Mouse (Mus musculus) liver, embryonic 13.5 days (tissue): ENCODE data around the gene Sub1. TPM values are rescaled to one million over a fixed set of nuclear protein-coding genes. Genes with fewer than 3 reads are reported as not detected.
A peak's percentile ranks its signal among the peaks of the same experiment; 100 is the strongest.

ENCODE experiments used
- ATAC-seq: fragments of 200-750 bp; cut with Nextera tagmentation; 2 replicates; pipeline ENCODE4 v1.8.0; 2017; ENCODE audit warnings: low read depth, mild to moderate bottlenecking, moderate number of reproducible peaks, moderate library complexity
- DNase-seq: peaks from one replicate; pipeline ENCODE4 v3.0.0; 2022
- H3K27ac ChIP-seq: fragments of 300-500 bp; sonication (generic); 2 replicates; pipeline ENCODE4 v1.5.1; 2015; ENCODE audit warnings: moderate library complexity, mild to moderate bottlenecking, inconsistent platforms
- H3K27me3 ChIP-seq: fragments of 300-500 bp; sonication (generic); 2 replicates; pipeline ENCODE4 v1.6.1; 2015; ENCODE audit warnings: mild to moderate bottlenecking, inconsistent platforms
- H3K36me3 ChIP-seq: fragments of 300-500 bp; sonication (generic); 2 replicates; pipeline ENCODE4 v1.6.1; 2015; ENCODE audit warnings: mild to moderate bottlenecking, inconsistent platforms
- H3K4me1 ChIP-seq: fragments of 300-500 bp; sonication (generic); replicated peaks from 2 replicates; pipeline ENCODE4 v1.6.1; 2015; ENCODE audit warnings: inconsistent platforms
- H3K4me2 ChIP-seq: fragments of 300-500 bp; sonication (generic); 2 replicates; pipeline ENCODE4 v1.6.1; 2015; ENCODE audit warnings: inconsistent platforms, mild to moderate bottlenecking, moderate library complexity
- H3K4me3 ChIP-seq: fragments of 300-500 bp; sonication (generic); replicated peaks from 2 replicates; pipeline ENCODE4 v1.5.1; 2015; ENCODE audit warnings: mild to moderate bottlenecking, inconsistent platforms
- H3K9ac ChIP-seq: fragments of 300-500 bp; sonication (generic); 2 replicates; pipeline ENCODE4 v1.6.1; 2015; ENCODE audit warnings: mild to moderate bottlenecking, inconsistent platforms
- H3K9me3 ChIP-seq: fragments of 300-500 bp; sonication (generic); replicated peaks from 2 replicates; pipeline ENCODE4 v1.6.1; 2016; ENCODE audit warnings: inconsistent platforms
- whole genome bisulfite sequencing: fragments of 180-500 bp; shearing (Covaris S2); methylation state at CpG from one replicate; pipeline ENCODE4 v1.1.7; 2015; ENCODE audit not compliant: insufficient replicate concordance; 5-methylcytosine and 5-hydroxymethylcytosine counted together
- polyA plus RNA-seq: library from polyadenylated mRNA; unstranded; fragments of >200 nt; fragmentation: Nextera tagmentation; extraction: Ambion mirVana; gene quantifications from 2 replicates; pipeline ENCODE4 v1.2.1, GENCODE M21; 2015

Sub1 gene
- polyA plus RNA-seq, 1 experiment from 2014 or later: 383 TPM

DNA sequence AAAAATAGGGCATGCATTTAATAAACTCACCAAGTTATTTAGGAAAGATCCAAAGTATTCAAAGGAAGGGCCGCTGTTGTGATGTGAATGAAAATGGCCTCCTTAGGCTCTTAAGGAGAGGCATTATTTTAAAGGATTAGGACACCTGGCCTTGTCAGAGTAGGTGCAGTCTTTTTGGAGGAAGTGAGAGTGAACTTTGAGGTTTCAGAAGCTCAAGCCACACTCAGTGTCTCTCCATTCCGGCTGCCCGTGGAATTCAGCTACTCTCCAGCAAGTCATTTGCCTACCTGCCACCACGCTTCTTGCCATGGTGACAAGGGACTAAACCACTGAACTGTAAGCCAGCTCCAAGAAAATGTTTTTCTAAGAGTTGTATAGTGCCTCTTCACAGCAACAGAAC, 8.2 kb downstream of the Sub1 start:
- no peaks in the 10 kb centered on the region for H3K9me3 ChIP-seq
- DNase-seq (no peak), ATAC-seq (no peak)
- peaks cover 79% of the 10 kb centered on the region for H3K36me3 ChIP-seq
- H3K27ac ChIP-seq: no peak overlapping the region
- no peak overlapping the region for H3K4me2 ChIP-seq
- no peak overlapping the region for H3K9ac ChIP-seq
- no peak overlapping the region for H3K4me3 ChIP-seq
- 87% methylated on average over 4 of the region's 4 CpGs for WGBS
- H3K4me1 ChIP-seq: peaks cover 4% of the 10 kb centered on the region; the same call in 1 of the 2 replicates
- H3K27me3 ChIP-seq: no peaks in the 10 kb centered on the region

DNA sequence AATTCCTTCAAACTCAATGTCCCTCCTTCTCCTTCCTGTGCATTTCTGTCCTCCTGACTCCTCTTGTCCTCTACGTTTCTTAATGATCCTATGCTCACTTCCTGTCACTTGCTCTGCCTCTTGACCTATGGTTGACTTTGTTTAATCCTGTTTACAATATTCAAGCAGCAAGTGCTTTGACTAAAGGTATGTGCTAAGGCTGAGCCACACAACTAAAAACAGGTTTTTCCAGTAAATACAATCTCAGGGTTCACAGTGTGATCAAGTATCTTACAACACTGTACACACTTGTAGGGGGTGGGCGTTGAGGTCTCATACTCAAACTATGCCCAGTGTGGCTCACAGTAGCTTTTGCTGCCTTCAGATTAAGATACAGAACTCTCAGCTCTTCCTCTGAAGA, 8.9 kb downstream of the Sub1 start:
- Histone ChIP-seq H3K4me2 (no peak overlapping the region), H3K9ac (no peak overlapping the region), H3K4me3 (no peak overlapping the region), H3K36me3 (peaks cover 79% of the 10 kb centered on the region), H3K27me3 (no peaks in the 10 kb centered on the region), H3K9me3 (no peaks in the 10 kb centered on the region), H3K4me1 (no peaks in the 10 kb centered on the region), H3K27ac (no peak overlapping the region)
- DNase-seq (no peak), ATAC-seq (no peak)
- WGBS: 70% methylated on average over 2 of the region's 2 CpGs

DNA sequence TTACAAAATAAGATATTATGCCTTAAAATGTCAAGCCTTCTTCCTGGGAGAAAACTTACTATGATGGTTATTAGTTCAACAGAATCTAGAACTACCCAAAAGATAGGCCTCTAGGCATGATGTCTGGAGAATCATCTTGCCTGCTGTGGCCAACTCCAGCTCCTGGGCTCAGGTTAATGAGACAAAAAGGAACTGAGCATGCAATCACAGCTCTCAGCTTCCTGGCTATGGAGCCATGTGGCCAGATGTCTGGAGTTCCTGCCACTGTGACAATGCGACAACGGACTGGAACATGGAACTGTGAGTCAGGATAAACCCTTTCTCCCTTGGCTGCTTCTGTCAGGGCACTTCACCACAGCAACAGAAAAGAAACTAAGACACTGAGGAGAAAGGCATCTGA, 14.8 kb downstream of the Sub1 start:
- H3K4me3 ChIP-seq: no peak overlapping the region
- H3K4me2 ChIP-seq: no peak overlapping the region
- ATAC-seq (no peak), DNase-seq (no peak)
- WGBS: 86% methylated on average over 2 of the region's 2 CpGs
- H3K27me3 ChIP-seq: no peaks in the 10 kb centered on the region
- H3K36me3 ChIP-seq: peaks cover 69% of the 10 kb centered on the region
- no peaks in the 10 kb centered on the region for H3K9me3 ChIP-seq
- no peaks in the 10 kb centered on the region for H3K4me1 ChIP-seq
- no peak overlapping the region for H3K27ac ChIP-seq
- H3K9ac ChIP-seq: no peak overlapping the region

DNA sequence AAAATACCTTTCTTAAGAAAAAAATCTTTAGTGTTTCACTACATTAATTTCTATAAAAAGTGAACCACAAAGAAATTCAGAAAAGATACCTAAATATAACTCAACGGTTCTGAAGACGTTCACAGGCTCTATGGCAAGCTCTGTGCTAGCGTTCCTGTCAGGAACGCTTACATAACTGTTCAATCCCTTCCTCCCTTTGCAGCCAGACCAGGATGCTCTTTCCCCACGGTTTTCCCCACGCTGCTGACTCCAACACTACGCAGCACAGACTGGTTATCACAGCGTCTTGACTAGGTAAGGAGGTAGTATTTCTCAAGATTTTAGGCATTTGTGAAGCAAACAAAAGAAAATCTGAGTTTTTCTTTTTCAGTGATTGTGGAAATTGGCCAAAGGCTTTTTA, 15.3 kb downstream of the Sub1 start:
- Histone ChIP-seq H3K4me2 (no peak overlapping the region), H3K4me1 (no peaks in the 10 kb centered on the region), H3K4me3 (no peak overlapping the region), H3K27ac (no peak overlapping the region), H3K9ac (no peak overlapping the region), H3K36me3 (peaks cover 64% of the 10 kb centered on the region), H3K27me3 (no peaks in the 10 kb centered on the region), H3K9me3 (no peaks in the 10 kb centered on the region)
- ATAC-seq: no peak
- no peak for DNase-seq
- WGBS: 82% methylated on average over 8 of the region's 8 CpGs

DNA sequence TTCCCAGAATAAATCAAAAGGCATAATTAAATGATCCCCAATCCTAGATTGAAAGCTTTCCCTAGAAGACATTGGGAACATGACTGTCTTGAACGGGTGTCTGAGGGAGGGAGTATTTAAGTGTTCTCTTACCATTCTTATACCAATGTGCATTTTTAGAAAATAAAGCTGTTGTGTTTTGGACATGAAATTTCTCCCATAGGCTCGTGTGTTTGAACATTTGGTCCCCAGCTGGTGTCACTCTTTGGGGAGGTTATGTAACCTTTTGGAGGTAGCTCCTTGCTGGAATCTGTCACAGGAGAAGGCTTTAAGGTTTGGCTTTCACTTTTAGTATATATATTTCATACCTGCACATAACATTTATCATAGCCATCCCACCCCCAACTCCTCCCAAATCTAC, 18.6 kb downstream of the Sub1 start:
- 62% methylated on average over 2 of the region's 2 CpGs for WGBS

DNA sequence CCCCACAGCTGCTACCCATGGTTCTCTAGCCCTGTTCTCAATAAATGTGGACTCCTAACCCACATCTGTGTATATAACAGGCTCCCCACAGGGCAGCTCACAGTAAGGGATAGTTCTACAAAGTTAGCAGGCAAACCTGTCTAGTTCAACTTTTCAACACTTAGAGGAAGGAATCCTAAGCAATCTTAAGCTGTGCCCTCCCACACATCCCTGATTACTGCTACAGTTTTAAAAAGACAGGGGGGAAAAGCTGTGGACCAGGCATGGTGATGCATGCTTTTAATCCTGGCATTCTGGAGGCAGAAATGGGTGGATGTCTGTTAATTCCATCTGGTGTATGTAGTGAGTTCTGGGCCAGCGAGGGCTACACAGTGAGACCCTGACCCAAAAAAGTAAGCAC, 19.7 kb downstream of the Sub1 start:
- no peak for ATAC-seq
- WGBS: 76% methylated on average over 1 of the region's 1 CpGs
- no peak for DNase-seq
- H3K9me3 ChIP-seq: no peaks in the 10 kb centered on the region
- no peaks in the 10 kb centered on the region for H3K27me3 ChIP-seq
- H3K4me2 ChIP-seq: no peak overlapping the region
- no peaks in the 10 kb centered on the region for H3K4me1 ChIP-seq
- H3K27ac ChIP-seq: no peak overlapping the region
- H3K9ac ChIP-seq: no peak overlapping the region
- no peak overlapping the region for H3K4me3 ChIP-seq
- peaks cover 30% of the 10 kb centered on the region for H3K36me3 ChIP-seq

More for the DNA sequence above, 18.6 kb downstream of the Sub1 start:
- H3K36me3 ChIP-seq: peaks cover 37% of the 10 kb centered on the region
- DNase-seq: no peak
- H3K27me3 ChIP-seq: no peaks in the 10 kb centered on the region
- H3K4me2 ChIP-seq: no peak overlapping the region
- H3K27ac ChIP-seq: no peak overlapping the region
- no peaks in the 10 kb centered on the region for H3K4me1 ChIP-seq
- no peak for ATAC-seq
- H3K4me3 ChIP-seq: no peak overlapping the region
- H3K9ac ChIP-seq: no peak overlapping the region
- no peaks in the 10 kb centered on the region for H3K9me3 ChIP-seq

DNA sequence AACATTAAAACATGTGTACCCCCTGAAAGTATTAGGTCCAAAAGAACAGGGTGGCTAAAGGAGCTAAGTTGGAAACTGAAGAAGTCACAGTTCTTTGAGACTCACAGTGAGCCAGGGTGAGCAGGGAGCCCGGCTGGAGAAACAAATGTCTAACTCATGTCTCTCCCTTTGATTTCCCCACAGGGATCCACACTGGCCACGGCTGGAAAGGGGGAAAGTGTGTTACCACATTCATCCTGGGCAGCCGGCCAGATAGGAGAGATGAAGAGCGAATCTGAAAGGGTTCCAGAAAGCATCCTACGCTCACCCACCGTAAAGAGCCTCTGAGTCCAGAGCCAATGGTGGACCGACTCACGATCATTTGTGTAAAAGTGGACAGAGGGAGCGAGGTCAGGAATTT, 20.9 kb downstream of the Sub1 start:
- DNase-seq: no peak
- 81% methylated on average over 9 of the region's 9 CpGs for WGBS

DNA sequence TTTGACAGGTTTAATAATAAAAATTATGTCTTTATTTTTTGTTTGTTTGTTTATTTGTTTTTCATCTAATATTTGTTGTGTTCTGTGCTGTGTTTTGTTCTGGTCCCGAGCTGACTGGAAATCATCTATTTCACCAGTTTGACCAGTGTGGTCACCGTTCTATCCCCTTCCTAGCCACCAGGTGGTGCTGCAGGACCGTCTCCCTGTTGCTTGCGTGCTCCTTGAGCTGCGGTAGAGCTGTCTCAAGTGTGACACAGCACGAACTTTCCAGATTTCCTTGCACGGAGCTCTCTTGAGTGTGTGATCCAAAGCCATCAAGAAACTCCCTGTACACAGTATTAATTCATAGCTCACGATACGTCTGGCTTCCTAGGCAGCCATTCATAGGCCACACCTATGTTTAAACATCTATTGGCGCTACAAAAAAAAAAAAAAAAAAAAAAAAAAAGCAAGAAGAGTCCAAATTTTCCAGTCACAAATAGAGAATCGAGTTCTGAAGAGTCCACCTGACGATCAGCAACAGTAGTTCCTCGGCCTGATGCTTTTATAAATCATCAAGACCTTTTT, 24.8 kb downstream of the Sub1 start:
- peak; percentile 65; the same call in 1 of the 2 replicates for ATAC-seq
- WGBS: 14% methylated on average over 13 of the region's 13 CpGs
- no peak overlapping the region for H3K4me3 ChIP-seq
- H3K4me2 ChIP-seq: no peak overlapping the region
- no peaks in the 10 kb centered on the region for H3K27me3 ChIP-seq
- no peak overlapping the region for H3K27ac ChIP-seq
- peak; percentile 50 for DNase-seq
- H3K4me1 ChIP-seq: no peaks in the 10 kb centered on the region
- no peaks in the 10 kb centered on the region for H3K36me3 ChIP-seq
- no peak overlapping the region for H3K9ac ChIP-seq
- H3K9me3 ChIP-seq: no peaks in the 10 kb centered on the region

More for the DNA sequence above, 20.9 kb downstream of the Sub1 start:
- Histone ChIP-seq H3K4me3 (no peak overlapping the region), H3K9ac (no peak overlapping the region), H3K4me1 (no peaks in the 10 kb centered on the region), H3K9me3 (no peaks in the 10 kb centered on the region), H3K36me3 (peaks cover 22% of the 10 kb centered on the region), H3K27me3 (no peaks in the 10 kb centered on the region), H3K4me2 (no peak overlapping the region), H3K27ac (no peak overlapping the region)
- ATAC-seq: no peak

DNA sequence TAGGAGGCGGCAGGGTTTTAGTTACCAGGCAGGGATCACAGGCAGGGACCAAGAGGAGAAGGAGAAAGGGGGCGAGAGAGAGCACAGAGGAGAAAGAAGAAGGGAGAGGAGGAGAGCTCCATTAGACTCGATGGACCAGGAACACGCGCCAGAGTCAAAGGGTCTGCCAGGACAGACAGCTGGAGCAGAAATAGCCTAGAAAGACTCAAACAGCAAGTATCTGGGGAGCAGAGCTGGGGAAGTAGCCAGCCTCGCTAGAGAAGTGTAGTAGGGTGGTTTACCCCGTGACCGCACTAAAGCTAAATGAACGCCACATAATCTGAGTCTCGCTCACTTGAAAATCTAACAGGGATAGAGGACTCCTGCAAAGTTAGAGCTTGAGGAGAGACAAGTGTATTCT, 26.2 kb downstream of the Sub1 start:
- Histone ChIP-seq H3K36me3 (no peaks in the 10 kb centered on the region), H3K4me1 (no peaks in the 10 kb centered on the region), H3K27me3 (no peaks in the 10 kb centered on the region), H3K9me3 (no peaks in the 10 kb centered on the region), H3K9ac (no peak overlapping the region), H3K4me2 (no peak overlapping the region), H3K27ac (no peak overlapping the region), H3K4me3 (no peak overlapping the region)
- 74% methylated on average over 10 of the region's 10 CpGs for WGBS
- DNase-seq: no peak
- no peak for ATAC-seq

DNA sequence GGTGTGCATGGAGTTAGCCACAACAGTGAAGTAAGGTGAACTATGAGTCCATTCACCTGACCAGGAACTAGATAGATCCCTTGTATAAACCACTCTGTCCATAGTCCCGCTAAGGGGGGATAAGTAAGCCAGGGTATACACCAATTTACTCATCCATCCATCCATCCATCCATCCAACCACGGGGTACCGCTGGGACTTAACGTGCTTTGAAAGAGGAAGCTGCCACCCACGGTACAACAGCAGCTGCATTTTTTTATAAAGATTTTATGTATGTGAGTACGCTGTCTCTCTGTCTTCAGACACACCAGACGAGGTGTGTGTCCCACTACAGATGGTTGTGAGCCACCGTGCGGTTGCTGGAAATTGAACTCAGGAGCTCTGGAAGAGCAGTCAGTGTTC, 27.9 kb downstream of the Sub1 start:
- no peaks in the 10 kb centered on the region for H3K27me3 ChIP-seq
- no peak overlapping the region for H3K9ac ChIP-seq
- no peaks in the 10 kb centered on the region for H3K9me3 ChIP-seq
- H3K27ac ChIP-seq: no peak overlapping the region
- H3K4me1 ChIP-seq: no peaks in the 10 kb centered on the region
- ATAC-seq (no peak), DNase-seq (no peak)
- H3K4me3 ChIP-seq: no peak overlapping the region
- WGBS: 75% methylated on average over 9 of the region's 9 CpGs
- no peaks in the 10 kb centered on the region for H3K36me3 ChIP-seq
- no peak overlapping the region for H3K4me2 ChIP-seq

DNA sequence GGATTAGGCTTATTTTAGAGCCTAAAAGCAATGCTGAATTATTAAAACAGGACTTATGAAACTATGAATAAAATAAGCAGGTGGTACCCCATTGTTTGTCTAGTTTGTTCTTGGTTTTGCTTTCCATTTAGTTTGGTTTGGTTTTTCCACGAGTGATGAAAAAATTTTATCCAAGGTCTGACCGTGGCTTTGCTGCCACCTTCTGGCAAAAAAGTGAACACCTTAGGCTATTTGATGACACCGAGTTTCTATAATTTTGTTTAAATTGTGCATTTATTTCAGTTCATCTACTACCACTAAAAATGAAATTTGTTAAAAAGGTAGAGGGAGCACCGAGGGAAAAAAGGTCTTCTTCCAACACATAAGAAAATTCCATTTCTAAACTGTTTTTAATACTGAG, 30.4 kb downstream of the Sub1 start:
- Histone ChIP-seq H3K9me3 (no peaks in the 10 kb centered on the region), H3K9ac (no peak overlapping the region), H3K4me2 (no peak overlapping the region), H3K4me1 (no peaks in the 10 kb centered on the region), H3K27me3 (no peaks in the 10 kb centered on the region), H3K36me3 (no peaks in the 10 kb centered on the region), H3K27ac (no peak overlapping the region), H3K4me3 (no peak overlapping the region)
- no peak for ATAC-seq
- DNase-seq: no peak
- 3% methylated on average over 4 of the region's 4 CpGs for WGBS

DNA sequence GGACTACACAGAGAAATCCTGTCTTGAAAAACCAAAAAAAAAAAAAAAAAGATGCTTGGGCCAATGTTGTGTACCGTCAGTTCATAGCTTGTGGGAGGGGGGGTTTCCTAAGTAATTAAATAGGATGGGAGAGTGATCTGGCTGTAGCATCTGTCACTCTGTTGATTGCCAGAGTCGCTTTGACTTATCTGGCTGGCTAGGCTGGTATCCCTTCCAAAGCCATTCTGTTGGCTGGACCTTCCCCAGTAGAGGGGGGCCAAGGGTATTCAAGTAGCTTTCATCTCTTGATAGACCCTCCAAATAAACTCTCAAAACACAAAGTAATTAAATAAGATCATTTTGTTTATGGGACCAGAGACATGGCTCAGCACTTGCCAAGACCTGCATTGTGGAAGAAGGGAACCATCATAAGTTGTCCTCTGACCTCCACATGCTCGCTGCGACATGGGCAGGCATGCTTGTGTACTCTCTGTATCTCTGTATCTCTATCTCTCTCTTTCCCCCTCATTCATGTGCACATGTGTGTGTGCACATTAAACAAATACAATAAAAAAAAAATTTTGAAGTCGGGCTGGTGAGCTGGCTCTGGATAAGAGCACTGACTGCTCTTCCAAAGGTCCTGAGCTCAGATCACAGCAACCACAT, 31.5 kb downstream of the Sub1 start:
- H3K27ac ChIP-seq: no peak overlapping the region
- no peaks in the 10 kb centered on the region for H3K27me3 ChIP-seq
- no peak for DNase-seq
- no peak overlapping the region for H3K9ac ChIP-seq
- H3K36me3 ChIP-seq: no peaks in the 10 kb centered on the region
- 69% methylated on average over 5 of the region's 5 CpGs for WGBS
- no peak overlapping the region for H3K4me2 ChIP-seq
- no peaks in the 10 kb centered on the region for H3K4me1 ChIP-seq
- no peaks in the 10 kb centered on the region for H3K9me3 ChIP-seq
- no peak for ATAC-seq
- no peak overlapping the region for H3K4me3 ChIP-seq
